12 mouse cellular contexts compared by ENCODE assay signal in genomic region chr8:118565887-118566747, GRCm38 (mm10).
A peak's percentile ranks its signal among the peaks of the same experiment; 100 is the strongest.
DNase-seq lines count a peak whose midpoint lies in the region; ATAC-seq and TF ChIP-seq lines count a peak whose summit lies in the region.
"Had no signal": no experiment of that assay in that cellular context is flagged by ENCODE, and none has a peak within 500 bp of the region (broad histone marks: within the 10 kb centered on the region; RNA-seq: fewer than 3 reads in every experiment).

No protein-coding gene starts in this region.

- H3K9me3 ChIP-seq in kidney, embryonic 14.5 days (ENCODE audit: control insufficient read depth, low read length) = no peaks in the 10 kb centered on the region
- no peaks in the 10 kb centered on the region for H3K9me3 ChIP-seq in lung, embryonic 14.5 days (ENCODE audit: low read depth, low read length)
- H3K9me3 ChIP-seq: hindbrain, embryonic 15.5 days; midbrain, embryonic 10.5 days had no signal

- no peak overlapping the region for H3K9ac ChIP-seq in kidney, embryonic 14.5 days (ENCODE audit: low read depth, low read length)
- H3K9ac ChIP-seq in lung, embryonic 14.5 days = no peak overlapping the region
- H3K9ac ChIP-seq: hindbrain, embryonic 15.5 days; liver, embryonic 14.5 days had no signal

- no peak overlapping the region for H3K4me2 ChIP-seq in kidney, embryonic 14.5 days (replicated peaks; ENCODE audit: low read depth, low read length)
- no peak overlapping the region for H3K4me2 ChIP-seq in lung, embryonic 14.5 days
- H3K4me2 ChIP-seq: hindbrain, embryonic 15.5 days had no signal

- H3K4me3 ChIP-seq in kidney, embryonic 14.5 days (ENCODE audit: low read length) = no peak overlapping the region
- no peak overlapping the region for H3K4me3 ChIP-seq in lung, embryonic 14.5 days (ENCODE audit: low read depth, low read length)
- H3K4me3 ChIP-seq: hindbrain, embryonic 15.5 days; midbrain, embryonic 10.5 days had no signal

- H3K4me1 ChIP-seq in kidney, embryonic 14.5 days (ENCODE audit: control insufficient read depth, insufficient read depth, low read length) = peaks cover 5% of the 10 kb centered on the region; the same call in 1 of the 2 replicates
- no peaks in the 10 kb centered on the region for H3K4me1 ChIP-seq in lung, embryonic 14.5 days (ENCODE audit: insufficient read depth)
- H3K4me1 ChIP-seq: hindbrain, embryonic 15.5 days had no signal

- no peak for TF ChIP-seq CTCF in lung, embryonic 14.5 days (IDR thresholded peaks at IDR 0.05; ENCODE audit: low read depth)

- no peaks in the 10 kb centered on the region for H3K36me3 ChIP-seq in kidney, embryonic 14.5 days (ENCODE audit: control insufficient read depth, insufficient read depth, low read length)
- no peaks in the 10 kb centered on the region for H3K36me3 ChIP-seq in lung, embryonic 14.5 days (ENCODE audit: insufficient read depth)
- H3K36me3 ChIP-seq: hindbrain, embryonic 15.5 days; midbrain, embryonic 10.5 days had no signal

- no peaks in the 10 kb centered on the region for H3K27me3 ChIP-seq in kidney, embryonic 14.5 days (ENCODE audit: control insufficient read depth, insufficient read depth, low read length)
- H3K27me3 ChIP-seq in lung, embryonic 14.5 days (ENCODE audit: insufficient read depth, low read length) = no peaks in the 10 kb centered on the region
- H3K27me3 ChIP-seq: hindbrain, embryonic 15.5 days had no signal

- ATAC-seq in kidney, embryonic 14.5 days (ENCODE audit: low FRiP score, low TSS enrichment) = peak; percentile 76
- ATAC-seq in lung, embryonic 14.5 days (ENCODE audit: insufficient read depth) = peak; percentile 21; the same call in 1 of the 2 replicates
- ATAC-seq in monocyte, adult 5-6 weeks (replicated peaks; ENCODE audit: insufficient number of reproducible peaks, low FRiP score, low TSS enrichment, poor library complexity, severe bottlenecking) = no peak

- WGBS in kidney, embryonic 14.5 days = 50% methylated on average over 6 of the region's 6 CpGs
- 63% methylated on average over 6 of the region's 6 CpGs for WGBS in lung, embryonic 14.5 days

- DNase-seq in adrenal gland, adult 2 months = peak; percentile 14
- DNase-seq in adrenal gland, postnatal 14 days = no peak
- DNase-seq in 3T3-L1 (ENCODE audit: low read depth, low spot score) = peak; percentile 61
- DNase-seq in lung, embryonic 14.5 days = peak; percentile 8
- no peak for DNase-seq in spleen, postnatal 14 days (ENCODE audit: low spot score in 2 of 2)
- DNase-seq in layer of hippocampus, adult 9-10 months (ENCODE audit: low spot score) = no peak
- DNase-seq: cerebellum, adult 8-10 months had no signal

- H3K27ac ChIP-seq in kidney, embryonic 14.5 days (ENCODE audit: low read depth, low read length) = peak overlapping the region; percentile 57; the same call in 1 of the 2 replicates
- no peak overlapping the region for H3K27ac ChIP-seq in lung, embryonic 14.5 days (ENCODE audit: low read depth)
- H3K27ac ChIP-seq: hindbrain, embryonic 15.5 days; liver, embryonic 14.5 days; midbrain, embryonic 10.5 days had no signal

Comparison
In these comparisons a context has a peak if more than half of its experiments do, and no peak if none do; other contexts are left out.
1. DNase-seq: peak in adrenal gland, adult 2 months (single experiment), 3T3-L1 (single experiment) and lung, embryonic 14.5 days (single experiment); none in adrenal gland, postnatal 14 days (single experiment), spleen, postnatal 14 days (0 of 2) and layer of hippocampus, adult 9-10 months (single experiment).